Mouse (Mus musculus) CD4-positive, CD25-positive, alpha-beta regulatory T cell, adult 2 months (primary cell): ENCODE data around the gene Commd6.

Experiments
- DNase-seq: peaks from one replicate; pipeline ENCODE4 v3.0.0-alpha.2; 2012; ENCODE audit warnings: low read depth, low spot score

Commd6 gene

DNA sequence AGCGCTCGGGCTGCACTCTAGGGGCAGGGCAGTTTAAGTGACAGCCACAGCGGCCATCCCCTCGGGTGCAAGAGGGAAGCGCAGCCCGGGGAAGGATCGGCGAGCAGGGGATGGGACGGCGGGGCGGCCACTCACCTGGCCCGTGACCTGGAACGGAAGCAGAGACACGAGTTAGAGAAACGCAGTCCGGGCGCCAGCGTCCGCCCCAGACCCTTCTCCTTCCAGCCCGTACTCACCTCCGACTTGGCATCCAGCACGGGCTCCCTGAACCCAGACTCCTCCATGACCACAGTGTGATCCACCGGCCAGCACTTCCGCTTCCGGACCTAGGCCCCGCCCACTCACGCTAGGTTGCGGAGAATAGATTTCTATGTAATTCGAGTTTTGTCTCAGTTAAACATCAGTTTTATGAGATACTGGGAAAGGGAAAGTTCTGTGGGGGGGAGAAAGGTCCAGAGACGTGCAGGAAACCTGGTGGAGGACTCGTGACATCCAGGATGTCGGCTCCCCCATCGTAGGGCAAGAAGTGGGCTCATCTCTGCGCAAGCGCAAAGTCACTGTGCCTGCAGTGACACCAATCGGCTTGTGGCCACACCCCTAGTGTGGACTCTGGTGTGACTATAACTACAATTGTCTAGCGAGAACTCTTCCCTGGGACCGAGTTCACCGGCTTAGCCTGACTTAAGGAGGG is at the start of gene Commd6:
TSS of gene Commd6 (minus strand) at position 534 of the 691 bp plus-strand sequence.
- DNase-seq, result peak; percentile 93

DNA sequence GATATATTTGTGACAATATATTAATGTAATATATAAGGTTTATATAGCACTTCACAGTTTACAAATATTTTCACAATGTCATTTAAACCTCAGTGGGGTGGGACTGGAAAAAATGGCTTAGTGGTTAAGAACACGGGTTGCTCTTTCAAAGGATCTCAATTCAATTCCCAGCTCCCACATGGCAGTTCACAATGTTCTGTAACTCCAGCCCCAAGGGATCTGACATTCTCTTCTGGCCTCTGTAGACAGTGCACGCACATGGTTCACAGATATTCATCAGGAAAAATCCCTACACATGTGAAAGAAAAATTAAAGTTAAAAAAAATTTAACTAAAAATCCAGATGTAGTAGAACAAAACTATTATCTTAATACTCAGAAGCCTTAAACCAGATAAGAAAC is 47.9 kb upstream of the Commd6 start:
- DNase-seq, result no peak

DNA sequence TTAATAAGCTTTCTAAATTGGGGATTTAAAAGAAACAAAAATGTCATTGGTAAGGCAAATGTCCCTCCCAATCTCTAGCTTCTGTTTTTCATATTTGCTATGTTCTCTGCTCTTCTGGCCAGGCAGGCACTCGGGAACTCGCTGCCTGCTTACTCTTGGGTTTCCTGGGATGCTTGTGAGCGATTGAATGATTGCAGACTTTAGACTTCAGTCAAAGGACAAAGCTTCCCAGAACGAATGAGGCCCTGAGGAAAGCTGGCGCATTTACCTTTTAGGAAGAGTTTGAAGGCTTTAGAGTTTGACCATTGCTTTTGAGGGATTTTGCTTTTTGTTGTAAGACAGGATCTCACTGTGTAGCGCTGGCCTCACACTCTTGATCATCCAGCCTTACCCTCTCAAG is 47.2 kb upstream of the Commd6 start:
- no peak for DNase-seq

DNA sequence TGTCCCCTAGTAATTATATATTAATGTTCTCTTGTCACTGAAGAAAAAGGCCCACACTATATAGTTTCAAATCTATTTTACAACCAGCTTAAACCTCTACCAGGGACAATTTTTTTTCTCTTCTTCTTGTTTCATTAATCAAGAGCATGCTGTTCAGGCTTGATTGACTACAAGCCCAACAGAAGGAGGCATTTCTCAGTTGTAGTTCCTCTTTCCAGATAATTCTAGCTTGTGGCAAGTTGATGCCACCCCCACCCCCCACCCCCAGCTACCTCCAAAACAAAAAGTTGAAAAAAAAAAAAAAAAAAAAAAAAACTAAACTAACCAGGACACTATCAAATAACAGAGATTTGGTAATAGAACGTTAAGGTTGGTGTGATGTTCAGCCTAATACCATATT is 31.7 kb upstream of the Commd6 start:
- DNase-seq, result no peak

DNA sequence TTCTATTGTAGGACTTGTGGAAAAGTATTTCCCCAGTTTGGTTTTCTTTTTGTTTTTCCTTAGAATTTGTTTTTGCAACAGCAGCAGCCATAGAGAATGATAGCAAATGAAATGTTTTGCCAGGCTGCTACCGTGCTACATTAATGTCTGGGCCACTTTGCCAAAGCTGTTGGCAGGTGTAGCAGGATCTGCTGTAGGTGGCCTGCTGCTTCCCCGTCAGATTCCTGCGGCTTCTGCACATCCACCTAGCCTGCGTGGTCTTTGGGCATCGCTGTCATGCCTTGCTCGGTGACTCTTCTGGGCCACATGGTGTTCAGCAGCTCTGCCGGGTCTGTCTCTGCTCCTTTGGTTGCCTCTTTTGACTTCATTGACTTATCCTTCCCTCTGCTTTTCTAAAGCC is 28.1 kb upstream of the Commd6 start:
- DNase-seq, result no peak

DNA sequence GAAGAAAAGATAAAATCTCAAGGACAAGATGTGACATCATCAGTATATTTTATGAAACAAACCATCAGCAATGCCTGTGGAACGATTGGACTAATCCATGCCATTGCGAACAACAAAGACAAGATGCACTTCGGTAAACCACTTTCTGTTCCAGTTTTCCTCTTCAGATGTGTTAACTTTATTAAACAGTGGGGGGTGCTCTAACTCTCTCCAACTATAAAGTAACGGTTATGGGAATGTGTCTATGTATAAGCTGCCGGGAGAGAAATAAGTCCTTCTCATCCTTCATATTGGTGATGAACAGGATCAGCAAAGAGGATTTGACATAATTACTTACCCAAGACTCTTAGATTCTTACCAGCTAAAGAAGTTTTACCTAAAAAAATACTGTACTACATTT is 26.1 kb upstream of the Commd6 start:
- no peak for DNase-seq

DNA sequence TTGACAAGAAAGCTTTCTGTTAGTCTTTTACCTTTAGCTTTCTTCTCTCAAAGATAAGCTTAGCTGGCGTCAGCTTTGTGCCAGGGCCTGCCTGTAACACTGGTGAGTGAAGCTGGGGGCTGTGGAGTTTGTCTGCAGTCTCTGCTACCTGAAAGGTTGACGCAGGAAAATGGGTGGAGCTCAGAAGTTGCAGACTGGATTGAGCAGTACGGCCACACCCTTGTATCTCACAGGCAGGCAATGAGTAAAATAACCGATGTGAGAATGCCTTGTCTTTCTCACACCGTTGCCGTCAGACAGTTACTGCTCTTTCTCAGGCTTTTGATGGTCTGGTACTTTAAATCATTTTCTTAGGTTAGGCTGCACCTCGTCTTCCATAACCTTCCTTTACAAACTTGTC is 25.6 kb upstream of the Commd6 start:
- no peak for DNase-seq

DNA sequence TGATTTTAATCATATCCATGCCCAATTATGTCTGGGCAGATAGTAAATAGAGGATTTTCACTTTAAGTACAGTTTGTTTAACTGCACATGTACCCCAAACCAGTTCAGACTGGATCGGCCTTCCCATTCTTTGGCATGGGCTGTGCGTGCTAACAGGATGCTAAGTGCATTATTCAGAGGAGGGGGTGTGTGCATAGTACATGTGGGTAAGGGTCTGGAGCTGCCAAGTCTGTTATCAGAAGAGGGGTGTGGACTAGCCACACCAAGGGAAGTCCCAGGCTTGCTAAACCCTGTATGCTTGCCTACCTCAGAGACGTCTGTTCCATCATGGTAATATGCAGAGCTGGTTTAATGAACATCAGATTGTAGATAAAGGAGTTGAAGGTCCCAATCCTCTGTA is 23.8 kb upstream of the Commd6 start:
- no peak for DNase-seq

DNA sequence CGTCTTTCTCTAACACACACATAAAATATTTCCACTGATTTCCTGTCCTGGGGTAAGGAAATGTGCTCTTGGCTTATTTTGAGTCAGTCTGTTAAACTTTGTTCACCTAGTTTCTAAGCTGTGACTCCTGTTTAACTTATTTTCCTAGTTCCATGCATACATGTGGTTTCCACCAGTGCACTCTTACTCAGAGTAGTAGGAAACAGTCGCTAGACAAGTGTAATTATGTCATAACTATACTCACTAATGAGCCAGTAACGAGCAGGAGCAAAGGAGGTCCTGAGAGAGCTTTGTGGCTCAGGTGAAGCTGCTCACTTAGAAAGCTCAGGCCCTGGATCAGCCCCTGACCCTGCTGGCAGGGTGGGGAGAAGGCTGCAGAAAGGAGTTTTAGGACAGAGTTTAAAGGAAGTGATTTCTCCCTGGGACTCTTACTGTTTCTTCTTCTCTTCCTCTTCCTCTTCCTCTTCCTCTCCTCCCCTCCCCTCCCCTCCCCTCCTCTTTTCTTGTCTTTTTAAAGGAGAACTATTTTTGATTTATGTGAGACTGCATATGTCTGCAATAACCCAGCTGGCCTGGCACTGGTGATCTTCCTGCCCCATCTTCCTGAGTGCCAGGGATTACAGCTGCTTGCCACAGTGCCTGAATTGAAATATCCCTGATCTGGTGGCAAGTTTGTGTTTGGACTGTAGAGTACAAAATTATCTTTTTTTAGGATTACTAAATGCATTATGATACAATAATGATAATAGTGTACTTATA is 21.3 kb upstream of the Commd6 start:
- DNase-seq, result no peak

DNA sequence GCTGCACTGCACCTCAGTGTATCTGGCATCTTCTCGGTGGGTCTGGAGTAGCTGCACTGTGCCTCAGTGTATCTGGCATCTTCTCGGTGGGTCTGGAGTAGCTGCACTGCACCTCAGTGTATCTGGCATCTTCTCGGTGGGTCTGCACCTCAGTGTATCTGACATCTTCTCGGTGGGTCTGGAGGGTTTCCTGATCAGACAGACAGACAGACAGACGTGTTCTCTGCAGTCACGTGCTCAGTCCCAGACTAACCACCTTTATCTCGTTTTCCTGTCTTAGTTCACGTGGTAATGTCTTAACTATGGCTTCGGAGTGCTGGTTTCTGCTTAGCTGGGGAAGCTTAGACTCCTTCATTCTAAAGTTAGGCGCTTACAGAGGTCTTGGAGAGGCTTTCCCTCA is 15.8 kb upstream of the Commd6 start:
- DNase-seq, result peak; percentile 65

DNA sequence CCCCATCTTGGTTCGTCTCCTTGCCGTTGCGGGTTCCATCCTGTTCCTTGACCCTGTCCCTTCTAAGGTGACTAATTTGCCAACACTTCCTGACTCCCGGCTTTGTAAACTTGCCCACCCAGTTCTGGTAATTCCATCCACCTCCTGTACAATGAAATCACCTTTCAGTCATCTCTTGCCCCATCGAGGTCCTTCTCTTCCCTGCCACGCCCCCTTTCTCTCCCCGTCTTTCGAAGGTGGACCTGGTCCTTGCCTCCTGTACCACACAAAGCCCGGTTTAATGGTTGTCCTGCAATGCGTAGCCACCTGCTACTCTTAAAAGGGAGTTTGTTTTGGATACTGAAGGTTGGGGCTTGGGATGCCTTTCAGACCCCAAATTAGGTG is 14.0 kb upstream of the Commd6 start:
- DNase-seq, result peak; percentile 39

DNA sequence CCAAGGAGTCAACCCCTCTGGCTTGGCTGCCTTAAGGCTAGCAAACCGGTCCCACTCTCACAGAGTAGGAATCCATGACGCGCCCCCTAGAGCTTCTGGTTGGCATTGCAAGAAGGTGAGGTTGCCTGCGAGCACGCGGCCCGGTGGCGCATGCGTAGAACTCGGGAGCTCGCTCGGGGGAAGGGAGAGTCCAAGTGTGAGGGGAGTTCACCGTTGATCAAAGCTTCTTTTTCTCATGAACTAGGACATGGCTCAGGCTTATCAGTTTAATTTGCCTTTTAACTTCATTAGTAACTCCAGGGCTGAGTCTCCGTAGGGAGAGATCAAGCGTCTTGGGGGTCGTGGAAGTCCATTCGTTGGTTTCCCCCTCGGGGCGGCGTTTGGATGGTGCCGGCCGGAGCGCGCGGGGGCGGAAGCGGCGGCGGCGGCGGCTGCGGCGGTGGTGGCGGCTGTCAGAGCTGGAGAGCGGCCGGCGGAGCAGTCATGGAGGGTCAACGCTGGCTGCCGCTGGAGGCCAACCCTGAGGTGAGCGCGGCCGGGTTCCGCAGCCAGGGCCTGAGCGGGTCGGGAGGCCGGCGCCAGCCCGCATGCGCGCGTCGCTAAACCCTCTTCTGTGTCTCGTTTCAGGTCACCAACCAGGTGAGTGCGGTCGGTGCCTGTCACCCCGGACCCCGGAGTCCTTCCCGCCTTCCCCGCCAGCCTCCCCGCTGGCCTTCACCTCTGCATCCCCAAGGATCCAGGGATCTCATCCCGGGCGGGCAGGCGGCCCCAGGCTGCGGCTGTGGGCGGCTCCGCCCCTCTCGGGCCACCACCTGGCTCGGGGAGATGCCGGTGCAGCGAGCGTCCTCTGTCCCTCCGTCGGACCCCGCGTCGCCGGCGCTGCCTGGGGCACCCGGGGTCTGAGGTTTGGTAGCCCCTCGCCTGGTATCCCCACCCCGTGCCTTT is 13.4 kb upstream of the Commd6 start, which contains the start of gene Uchl3:
TSS of gene Uchl3 (plus strand) at position 387 of the 945 bp plus-strand sequence.
- peak; percentile 97 for DNase-seq

DNA sequence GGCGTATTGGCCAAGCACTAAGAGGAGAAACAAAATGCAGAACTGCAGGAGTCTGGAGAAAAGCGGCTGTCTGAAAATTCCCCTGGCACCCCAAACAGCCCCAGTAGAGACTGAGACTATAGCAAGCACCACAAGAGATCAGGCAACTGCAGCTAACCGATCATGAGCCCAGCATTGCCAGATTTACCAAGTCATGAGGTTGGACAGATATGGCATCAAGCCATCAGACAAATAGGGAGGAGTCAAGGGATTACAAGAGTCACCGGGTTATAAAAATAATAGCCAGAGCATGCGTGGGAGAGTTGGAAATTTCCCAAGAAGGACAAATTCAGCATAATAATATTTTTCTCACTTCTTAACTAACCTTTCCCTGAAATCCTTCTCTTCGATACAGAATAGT is 12.1 kb upstream of the Commd6 start:
- no peak for DNase-seq

DNA sequence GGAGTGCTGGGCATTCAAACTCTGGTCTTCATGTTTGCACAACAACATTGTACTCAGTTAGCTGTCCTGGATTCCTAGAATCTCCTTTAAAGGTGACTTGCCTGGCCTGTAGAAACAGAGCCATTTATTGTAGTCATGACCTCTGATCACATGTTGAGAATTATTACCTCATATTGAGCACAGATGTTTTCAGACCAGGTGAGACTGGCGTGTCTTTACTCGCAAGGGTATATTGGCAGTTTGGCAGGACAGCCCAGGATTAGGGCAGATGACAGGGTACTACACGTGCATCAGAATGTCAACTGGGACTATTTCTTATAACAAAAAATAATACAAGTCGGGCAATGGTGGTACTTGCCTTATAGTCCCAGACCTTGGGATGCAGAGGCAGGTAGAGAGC is 10.1 kb upstream of the Commd6 start:
- DNase-seq, result no peak

DNA sequence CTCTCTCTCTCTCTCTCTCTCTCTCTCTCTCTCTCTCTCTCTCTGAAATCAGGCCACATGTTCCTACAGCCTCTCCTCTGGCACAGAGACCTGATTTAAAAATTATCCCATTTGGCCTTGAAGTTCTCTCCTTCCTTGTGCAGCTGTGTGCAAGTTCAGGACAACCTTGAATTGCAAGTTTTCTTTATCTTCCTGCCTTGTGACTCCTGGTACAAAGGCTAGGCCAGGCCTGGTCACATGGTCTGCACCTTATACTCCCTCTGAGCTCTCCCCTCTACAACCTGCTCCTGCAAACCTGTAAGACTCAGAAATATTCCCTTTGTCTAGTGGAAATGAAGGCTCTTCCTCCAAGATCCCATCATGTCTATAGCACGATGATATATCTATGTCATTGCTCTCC is 4.5 kb upstream of the Commd6 start:
- no peak for DNase-seq

DNA sequence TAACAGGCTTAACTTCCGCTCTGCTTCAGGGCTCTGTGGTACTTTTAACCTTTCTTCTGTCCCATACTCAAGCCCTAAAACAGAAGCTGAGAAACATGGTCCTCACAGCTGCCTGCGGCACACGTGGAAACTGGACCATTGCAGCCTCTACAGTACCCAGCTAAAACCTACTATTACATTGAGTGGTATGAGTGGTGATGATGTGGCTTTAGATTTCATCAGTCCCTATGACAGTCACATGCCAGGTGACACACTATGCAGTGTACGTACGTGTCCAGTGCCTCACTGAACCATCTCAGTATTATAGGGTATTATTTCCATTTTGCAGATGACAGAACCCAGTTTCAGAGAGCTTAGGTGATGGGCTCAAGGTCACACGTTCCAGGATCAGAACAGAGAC is 3.1 kb downstream of the Commd6 start:
- no peak for DNase-seq

DNA sequence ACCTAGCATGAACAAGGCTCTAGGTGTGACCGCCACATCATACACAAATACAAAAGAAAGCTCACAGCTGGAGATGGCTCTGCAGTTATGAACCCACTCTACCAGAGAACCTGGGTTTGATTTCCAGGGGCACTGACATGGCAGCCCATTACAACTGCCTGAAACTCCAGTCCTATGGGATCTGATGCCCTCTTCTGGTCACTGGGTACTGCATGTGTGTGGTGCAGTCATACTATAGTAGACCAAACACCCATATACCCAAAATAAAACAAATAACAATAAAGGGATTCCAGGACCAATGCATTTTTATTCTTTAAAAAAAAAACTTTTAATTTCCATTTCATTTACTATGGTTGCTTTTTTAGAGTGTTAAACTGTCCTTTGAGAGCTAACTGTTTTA is 4.7 kb downstream of the Commd6 start:
- no peak for DNase-seq

DNA sequence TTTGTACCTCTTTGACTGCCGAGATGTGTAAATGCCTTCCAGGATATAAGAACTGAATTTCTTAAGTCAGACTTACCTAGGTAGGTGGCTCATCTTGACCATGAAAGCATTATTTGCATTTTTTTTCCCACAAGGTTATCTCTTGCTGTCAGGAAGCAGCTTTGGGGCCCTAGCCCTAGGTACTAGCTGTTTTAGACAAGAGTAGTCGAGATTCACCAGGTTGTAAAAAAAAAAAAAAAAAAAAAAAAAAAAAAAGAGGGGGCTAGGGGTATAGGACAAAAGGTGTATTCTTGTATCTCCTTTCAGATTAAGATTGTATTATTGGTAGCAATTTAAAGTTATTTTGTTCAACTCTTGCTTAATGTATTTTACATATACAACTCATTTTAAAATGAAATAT is 9.9 kb downstream of the Commd6 start:
- DNase-seq, result no peak

DNA sequence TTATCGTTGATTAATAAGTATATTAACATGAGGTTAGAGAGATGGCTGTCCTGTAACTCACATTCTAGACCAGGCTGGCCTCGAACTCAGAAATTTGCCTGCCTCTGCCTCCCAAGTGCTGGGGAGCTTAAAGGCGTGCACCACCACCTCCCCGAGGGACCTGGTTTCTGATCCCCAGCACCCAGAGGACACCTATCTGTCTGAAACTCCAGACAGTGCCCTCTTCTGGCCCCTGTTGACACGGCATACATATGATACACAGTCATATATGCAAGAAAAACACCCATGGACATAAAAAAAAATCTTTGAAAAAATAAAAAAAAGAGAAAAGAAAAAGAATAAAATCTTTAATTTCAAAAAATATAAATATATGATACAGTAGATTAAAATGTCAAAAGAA is 22.8 kb downstream of the Commd6 start:
- DNase-seq, result peak; percentile 39

DNA sequence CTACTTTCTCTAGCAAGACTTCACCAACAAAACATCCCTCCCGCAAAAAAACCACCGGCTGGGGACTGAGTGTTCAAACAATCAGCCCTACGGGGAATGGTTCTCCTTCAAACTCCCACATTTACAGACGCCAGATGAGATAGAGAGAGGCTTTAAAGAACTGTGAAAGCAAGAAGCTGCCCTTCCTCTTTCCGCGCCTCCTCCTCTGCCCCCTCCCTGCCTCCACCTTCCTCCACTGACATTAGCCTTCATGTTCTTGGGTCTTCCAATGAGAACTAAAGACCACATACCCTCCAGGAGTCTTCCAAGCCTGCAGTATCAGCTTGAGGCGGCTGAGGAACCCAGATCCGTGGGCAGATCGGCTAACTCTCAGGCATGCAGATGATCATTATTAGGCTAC is 24.3 kb downstream of the Commd6 start:
- no peak for DNase-seq

DNA sequence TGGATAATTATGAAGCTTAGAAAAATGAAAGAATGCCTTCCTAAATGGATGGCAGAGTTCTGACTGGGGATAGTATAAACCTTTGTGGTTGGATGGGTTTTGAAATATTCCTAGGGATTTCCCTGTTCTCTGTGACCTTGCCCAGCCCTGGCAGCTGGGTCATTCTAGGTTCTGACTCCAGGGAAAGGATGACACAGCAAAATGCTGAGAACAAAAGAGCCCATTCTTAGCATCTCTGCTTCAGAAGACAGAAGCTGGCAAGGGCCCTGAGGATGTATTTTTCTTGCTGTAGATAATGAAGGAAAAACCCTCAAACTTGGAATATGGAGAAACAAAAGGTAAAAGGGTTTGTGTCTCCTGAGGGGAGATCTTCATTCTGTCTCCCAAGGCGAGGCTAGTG is 27.3 kb downstream of the Commd6 start:
- no peak for DNase-seq

DNA sequence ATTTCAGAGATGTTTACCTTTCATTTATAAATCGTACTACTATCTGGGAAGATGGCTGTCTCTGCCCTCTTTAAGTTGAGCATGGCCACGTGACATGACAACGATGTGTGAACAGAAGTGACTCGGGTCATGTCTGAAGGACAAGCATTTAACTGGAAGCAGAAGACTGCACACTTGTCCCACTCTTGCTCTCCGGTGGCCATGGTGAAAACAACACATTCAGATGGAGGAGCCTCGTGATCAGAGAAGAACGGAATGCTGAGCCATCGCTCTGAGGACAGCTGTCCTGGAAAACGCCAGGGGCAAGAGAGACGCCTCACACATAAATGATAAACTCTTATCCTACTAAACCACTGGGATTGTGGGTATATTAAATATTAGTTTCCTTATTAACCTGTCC is 29.8 kb downstream of the Commd6 start:
- DNase-seq, result no peak
